Mouse (Mus musculus) gonadal fat pad, adult 2 months (tissue): Measurements from ENCODE around the gene Pip5kl1. TPM values are rescaled to one million over a fixed set of nuclear protein-coding genes. Genes with fewer than 3 reads are reported as not detected.

Experiments
- polyA plus RNA-seq: library from polyadenylated mRNA; depleted of rRNA; stranded (reverse); fragments of >200 nt; gene quantifications from 2 replicates; pipeline ENCODE4 v1.2.3, GENCODE M21; 2012; rRNA removed

Pip5kl1 gene
- polyA plus RNA-seq, 1 experiment, result 0.11 TPM

Other genes with a start within 250 kb of the Pip5kl1 start
- 150 and 154 TPM in 2 replicates for gene Ciz1, start 222.5 kb upstream of the Pip5kl1 start, polyA plus RNA-seq
- gene Dnm1, start 221.5 kb upstream of the Pip5kl1 start, polyA plus RNA-seq, result 19.7 and 25.0 TPM in 2 replicates
- 470 and 500 TPM in 2 replicates for gene 1110008P14Rik, start 192.9 kb upstream of the Pip5kl1 start, polyA plus RNA-seq
- 3,887 and 6,444 TPM in 2 replicates for gene Lcn2, start 186.5 kb upstream of the Pip5kl1 start, polyA plus RNA-seq
- 50.0 and 51.6 TPM in 2 replicates for gene Ptges2, start 178.9 kb upstream of the Pip5kl1 start, polyA plus RNA-seq
- gene Naif1, start 124.3 kb upstream of the Pip5kl1 start, polyA plus RNA-seq, result 5.2 and 5.3 TPM in 2 replicates
- 29.4 and 39.5 TPM in 2 replicates for gene Slc25a25, start 123.4 kb upstream of the Pip5kl1 start, polyA plus RNA-seq
- 23.8 and 31.3 TPM in 2 replicates for gene Fam102a, start 39.5 kb upstream of the Pip5kl1 start, polyA plus RNA-seq
- 138 and 191 TPM in 2 replicates for gene Dpm2, start 3.9 kb upstream of the Pip5kl1 start, polyA plus RNA-seq
- not detected in 2 replicates for gene 9430097D07Rik, start 887 bp downstream of the Pip5kl1 start, polyA plus RNA-seq
- 40.7 and 48.2 TPM in 2 replicates for gene St6galnac4, start 12.3 kb downstream of the Pip5kl1 start, polyA plus RNA-seq
- 44.6 and 46.1 TPM in 2 replicates for gene St6galnac6, start 24.9 kb downstream of the Pip5kl1 start, polyA plus RNA-seq
- 25.9 and 35.2 TPM in 2 replicates for gene Ak1, start 47.0 kb downstream of the Pip5kl1 start, polyA plus RNA-seq
- 109 TPM in 2 replicates for gene Eng, start 71.8 kb downstream of the Pip5kl1 start, polyA plus RNA-seq
- gene Fpgs, start 129.3 kb downstream of the Pip5kl1 start, polyA plus RNA-seq, result 109 and 124 TPM in 2 replicates
- gene Cdk9, start 138.3 kb downstream of the Pip5kl1 start, polyA plus RNA-seq, result 112 and 115 TPM in 2 replicates
- 35.5 and 38.0 TPM in 2 replicates for gene Sh2d3c, start 146.3 kb downstream of the Pip5kl1 start, polyA plus RNA-seq
- not detected in 2 replicates for gene 6330409D20Rik, start 166.2 kb downstream of the Pip5kl1 start, polyA plus RNA-seq
- 67.5 and 71.1 TPM in 2 replicates for gene Tor2a, start 182.4 kb downstream of the Pip5kl1 start, polyA plus RNA-seq
- gene Ttc16, start 200.8 kb downstream of the Pip5kl1 start, polyA plus RNA-seq, result 2.7 and 4.2 TPM in 2 replicates
- 5.0 and 7.6 TPM in 2 replicates for gene Ptrh1, start 201.0 kb downstream of the Pip5kl1 start, polyA plus RNA-seq
- 0.39 and 0.77 TPM in 2 replicates for gene Cfap157, start 209.6 kb downstream of the Pip5kl1 start, polyA plus RNA-seq